Mouse (Mus musculus): ENCODE results near the gene Xpr1.
"Not testable (repeated sequence)": the region's sequence is repeated elsewhere in the genome, so short reads cannot be mapped to it uniquely, and the experiment has no call there.

Xpr1 gene

GRCm38 (mm10) chr1:155337315-155337714, 79.9 kb downstream of the Xpr1 start:
- DNase-seq (ENCODE audit: low read depth, low spot score) = no peak

GRCm38 (mm10) chr1:155335963-155336362, 81.3 kb downstream of the Xpr1 start:
- no peak for DNase-seq (ENCODE audit: low read depth, low spot score)

GRCm38 (mm10) chr1:155322183-155322582, 95.0 kb downstream of the Xpr1 start:
- peak; percentile 31 for DNase-seq (ENCODE audit: low read depth, low spot score)

DNA sequence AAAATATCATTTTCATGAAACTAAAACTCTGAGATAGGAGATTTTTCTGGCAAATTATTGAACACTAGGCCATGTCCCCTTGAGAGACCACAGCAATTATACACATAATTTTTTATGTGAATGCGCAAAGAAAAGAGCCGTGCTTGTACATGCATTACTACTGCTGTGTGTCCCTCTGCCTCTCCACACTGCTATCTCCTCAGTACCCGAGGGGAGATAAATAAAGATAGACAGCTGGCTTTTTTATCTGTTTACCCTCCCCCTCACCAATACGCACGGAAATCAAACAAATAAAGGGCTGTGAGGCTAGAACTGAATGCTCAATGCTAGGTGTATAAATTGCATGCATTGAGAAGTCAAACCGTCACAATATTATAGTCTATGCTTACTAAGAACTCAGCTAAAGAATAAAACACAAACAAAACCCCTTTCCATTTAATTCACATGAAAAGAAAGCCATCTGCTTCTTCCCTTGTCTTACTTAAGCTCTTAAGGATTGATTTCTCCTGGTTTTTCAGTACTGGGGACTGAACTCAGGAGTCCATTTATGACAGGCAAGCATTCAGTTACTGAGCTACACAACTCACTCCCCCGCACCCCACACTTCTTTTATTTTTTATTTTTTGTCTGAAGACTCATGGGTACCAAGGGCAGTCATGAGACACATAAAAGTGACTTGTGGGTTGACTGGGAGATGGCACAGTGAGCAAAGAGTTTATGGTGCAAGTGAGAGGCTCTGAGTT, 97.0 kb downstream of the Xpr1 start:
- no peak for DNase-seq (ENCODE audit: low read depth, low spot score)

- DNase-seq (ENCODE audit: low read depth, low spot score) = no peak
Observed at GRCm38 (mm10) chr1:155319513-155319912, 97.7 kb downstream of the Xpr1 start.

- no peak for DNase-seq (ENCODE audit: low read depth, low spot score)
Observed at GRCm38 (mm10) chr1:155311672-155312071, 105.5 kb downstream of the Xpr1 start.

DNA sequence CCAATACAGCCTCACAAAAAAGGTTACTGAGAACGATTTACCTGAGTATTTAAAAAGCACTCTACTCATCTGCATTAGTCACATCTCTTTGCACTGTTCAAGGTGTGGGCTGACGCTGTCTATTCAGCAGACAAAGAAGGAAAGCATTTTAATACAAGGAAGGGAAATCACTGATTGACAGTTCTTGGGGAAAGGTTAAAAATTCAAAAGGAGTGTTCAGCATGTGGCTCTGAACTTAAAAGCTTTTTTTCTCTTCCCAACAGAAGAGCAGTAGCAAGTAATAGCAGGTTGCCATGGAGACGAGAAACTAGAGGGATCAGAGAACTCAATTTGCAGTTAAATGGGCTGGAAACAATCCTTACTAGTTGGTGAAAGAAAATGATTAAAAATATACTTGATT, 110.3 kb downstream of the Xpr1 start:
- no peak for DNase-seq (ENCODE audit: low read depth, low spot score)

DNA sequence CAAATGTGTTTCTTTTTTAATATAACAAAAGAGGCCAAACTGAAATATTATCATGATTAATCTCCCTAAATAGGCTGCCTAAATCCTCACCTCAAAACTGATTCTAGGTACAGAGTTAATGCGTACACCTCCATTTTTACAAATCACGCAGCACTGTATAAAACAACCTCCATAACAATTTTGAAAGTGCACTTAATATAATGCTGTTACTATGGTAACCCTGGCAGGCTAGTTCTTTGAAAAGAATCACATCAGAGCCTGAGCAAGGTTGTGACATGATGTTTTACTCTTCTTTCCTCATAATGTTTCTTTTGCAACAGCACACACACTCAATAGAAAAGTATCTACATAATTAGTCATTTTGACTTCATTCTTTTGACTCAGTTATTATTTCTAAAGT, 113.8 kb downstream of the Xpr1 start:
- DNase-seq (ENCODE audit: low read depth, low spot score) = no peak

DNA sequence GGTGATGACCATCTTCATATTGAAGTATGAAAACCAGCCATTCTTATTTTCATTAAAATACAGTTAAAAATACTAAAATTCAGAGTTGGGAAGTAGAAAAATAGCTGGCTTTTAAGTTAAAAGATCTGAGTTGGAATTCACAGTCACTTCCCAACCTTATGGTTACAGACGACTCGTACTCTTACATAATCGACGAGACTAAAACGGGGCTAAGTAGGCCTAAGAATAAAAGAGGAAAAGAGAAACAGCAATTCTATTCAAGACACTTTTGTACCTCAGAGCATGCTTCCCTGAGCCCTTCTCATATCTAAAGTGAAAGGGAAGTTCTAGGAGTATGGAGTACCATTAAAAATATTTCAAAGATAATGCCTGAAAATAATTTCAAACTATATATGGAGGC, 119.6 kb downstream of the Xpr1 start:
- DNase-seq (ENCODE audit: low read depth, low spot score) = no peak

- DNase-seq (ENCODE audit: low read depth, low spot score) = no peak
Observed at GRCm38 (mm10) chr1:155297203-155297602, 120.0 kb downstream of the Xpr1 start.

DNA sequence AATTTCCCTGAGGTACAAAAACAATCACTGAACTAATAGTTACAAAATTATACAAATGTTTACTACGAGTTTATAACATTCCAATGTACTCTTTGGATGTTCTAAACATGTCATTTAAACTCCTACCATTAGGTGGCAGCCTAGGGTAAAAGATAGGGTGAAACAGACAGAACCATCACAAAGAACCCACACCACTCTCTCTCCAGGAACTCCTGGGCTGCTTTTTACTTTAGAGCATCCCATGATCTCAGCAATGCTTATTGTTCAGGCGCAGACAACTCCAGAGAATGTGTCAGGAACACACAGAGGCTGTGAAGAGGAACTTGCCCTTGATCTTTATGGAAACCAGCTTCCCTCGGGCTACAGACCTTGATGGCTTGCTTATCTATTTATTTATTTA, 123.8 kb downstream of the Xpr1 start:
- DNase-seq (ENCODE audit: low read depth, low spot score) = peak; percentile 93

DNA sequence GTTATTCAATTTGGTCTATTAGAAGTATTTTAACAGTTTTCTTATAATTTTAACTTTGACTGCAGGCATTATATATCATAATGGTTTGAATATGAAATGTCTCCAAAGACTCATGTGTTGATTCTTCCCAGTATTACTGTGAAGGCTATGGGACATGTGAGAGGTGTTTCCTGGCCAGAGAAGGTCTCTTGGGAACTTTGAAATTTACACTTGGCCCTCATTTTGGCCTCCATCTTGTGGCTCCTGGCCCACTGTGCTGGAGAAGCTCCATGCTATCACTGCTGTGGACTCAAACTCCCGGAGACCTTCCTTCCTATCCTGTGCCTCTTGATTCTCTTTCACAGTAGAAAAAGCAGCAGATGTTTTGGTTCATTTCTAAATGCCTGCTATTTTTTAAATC, 127.8 kb downstream of the Xpr1 start:
- no peak for DNase-seq (ENCODE audit: low read depth, low spot score)

DNA sequence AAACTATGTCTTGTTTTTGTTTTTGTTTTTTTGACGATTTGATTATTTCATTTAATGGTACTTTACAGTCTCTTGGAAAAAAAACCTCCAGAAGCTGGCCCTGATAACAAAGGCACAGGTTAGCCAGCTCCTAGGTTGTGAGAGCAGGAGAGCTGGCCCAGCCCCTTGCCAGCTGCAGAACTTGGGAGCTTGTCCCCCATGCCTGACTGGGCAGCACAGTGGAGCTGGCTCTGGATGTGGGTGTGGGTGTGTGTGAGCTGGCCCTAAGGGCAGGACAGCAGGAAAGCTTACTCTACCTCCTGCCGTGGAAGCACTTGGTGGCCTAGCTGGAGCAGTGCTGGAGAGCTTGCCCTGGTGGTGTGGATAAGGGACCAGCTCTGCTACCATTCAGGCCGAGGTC, 129.2 kb downstream of the Xpr1 start:
- DNase-seq (ENCODE audit: low read depth, low spot score) = no peak

- DNase-seq (ENCODE audit: low read depth, low spot score) = no peak
Observed at GRCm38 (mm10) chr1:155283808-155284207, 133.4 kb downstream of the Xpr1 start.

- peak; percentile 90 for DNase-seq (ENCODE audit: low read depth, low spot score)
Observed at GRCm38 (mm10) chr1:155281003-155281793, 136.0 kb downstream of the Xpr1 start.

GRCm38 (mm10) chr1:155280306-155280705, 136.9 kb downstream of the Xpr1 start:
- no peak for DNase-seq (ENCODE audit: low read depth, low spot score)

GRCm38 (mm10) chr1:155276381-155277033, 140.7 kb downstream of the Xpr1 start:
- no peak for DNase-seq (ENCODE audit: low read depth, low spot score)

DNA sequence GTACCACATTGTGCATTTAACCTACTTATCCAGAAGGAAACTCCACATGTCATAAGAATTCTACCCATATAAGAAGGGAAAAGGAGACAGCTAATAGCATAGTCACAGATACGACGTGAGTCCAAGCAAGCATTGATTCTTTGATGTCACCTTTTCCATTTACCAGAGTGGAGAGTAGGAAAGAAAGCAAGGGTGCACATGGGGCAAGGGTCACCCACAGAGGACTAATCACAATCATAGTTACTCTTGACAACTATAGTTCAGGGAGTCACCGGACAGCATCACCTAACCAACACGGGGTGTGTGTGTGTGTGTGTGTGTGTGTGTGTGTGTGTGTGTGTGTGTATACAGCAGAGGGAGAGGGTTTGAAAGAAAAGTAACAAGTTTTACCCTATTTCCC, 141.4 kb downstream of the Xpr1 start:
- no peak for DNase-seq (ENCODE audit: low read depth, low spot score)

DNA sequence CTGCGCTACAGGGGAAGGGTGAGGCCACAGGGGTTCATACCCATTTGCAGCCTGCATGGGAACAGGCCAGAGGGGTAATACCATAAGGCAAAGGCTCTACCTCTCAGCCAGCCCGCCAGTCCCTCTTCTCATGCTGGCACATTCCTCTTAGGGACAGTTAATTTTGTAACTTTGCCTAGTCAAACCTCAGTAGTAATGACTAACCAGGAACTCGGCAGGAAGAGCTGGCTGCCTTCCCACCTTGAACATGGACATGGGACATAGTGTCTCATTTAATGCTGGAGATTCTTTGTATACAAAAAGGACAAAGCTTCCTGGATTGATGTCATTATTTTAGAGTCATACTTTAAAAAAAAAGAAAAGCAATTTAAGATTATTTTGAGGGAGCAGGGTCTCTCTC, 142.2 kb downstream of the Xpr1 start:
- peak; percentile 40 for DNase-seq (ENCODE audit: low read depth, low spot score)

DNA sequence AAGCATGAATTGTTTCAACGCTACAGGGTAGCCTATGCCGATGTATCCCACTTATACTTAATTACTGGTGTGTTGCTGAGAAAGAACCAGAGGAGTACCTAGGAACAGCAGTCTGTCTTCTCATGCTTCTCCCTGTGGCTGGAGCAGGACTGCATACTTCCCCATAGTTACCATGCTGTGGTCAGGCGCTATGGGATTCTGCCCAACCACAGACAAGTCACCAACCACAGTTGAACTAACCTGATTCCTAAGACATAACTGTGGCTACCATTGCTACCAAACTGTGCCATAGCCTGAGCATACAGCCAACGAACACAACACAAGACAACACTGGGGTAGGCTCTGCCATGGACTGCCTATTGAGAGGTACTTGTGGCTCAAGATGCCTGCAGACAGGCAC, 144.3 kb downstream of the Xpr1 start:
- DNase-seq (ENCODE audit: low read depth, low spot score) = peak; percentile 48

GRCm38 (mm10) chr1:155262496-155262895, 154.7 kb downstream of the Xpr1 start:
- not testable (repeated sequence) for DNase-seq (ENCODE audit: low read depth, low spot score)

DNA sequence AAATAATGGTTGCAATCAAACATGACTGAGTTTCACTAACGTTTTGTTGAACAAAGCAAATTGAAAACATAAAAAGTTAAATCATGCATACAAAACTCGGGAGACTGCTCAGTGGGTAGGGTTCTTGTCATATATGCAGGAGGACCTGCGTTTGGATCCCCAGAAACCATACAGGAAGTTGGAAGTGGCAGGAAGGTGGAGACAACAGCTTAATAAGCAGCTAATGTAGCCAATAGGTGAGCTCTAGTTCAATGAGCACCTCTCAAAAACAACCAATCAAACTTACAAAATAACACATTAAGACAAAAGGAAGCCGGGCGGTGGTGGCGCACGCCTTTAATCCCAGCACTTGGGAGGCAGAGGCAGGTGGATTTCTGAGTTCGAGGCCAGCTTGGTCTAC, 162.9 kb downstream of the Xpr1 start:
- no peak for DNase-seq (ENCODE audit: low read depth, low spot score)

DNA sequence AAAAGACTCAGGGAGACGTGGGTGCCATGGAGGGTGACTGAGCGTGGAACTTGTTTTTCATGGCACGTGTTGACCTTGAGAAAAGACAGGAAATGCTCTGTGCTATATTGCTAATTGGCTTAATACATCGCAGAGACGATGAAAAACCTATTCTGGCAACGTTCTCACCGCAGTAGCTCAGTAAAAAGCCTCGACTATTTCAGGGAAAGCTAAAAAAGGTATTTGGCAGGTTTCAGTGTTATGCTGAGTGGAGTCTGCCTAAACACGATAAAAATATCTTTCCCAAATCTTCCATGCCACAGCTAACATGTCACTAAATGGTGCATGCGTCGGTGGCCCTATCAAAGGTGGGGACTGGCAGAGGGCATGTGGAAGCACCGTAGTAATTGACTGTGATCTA, 164.1 kb downstream of the Xpr1 start:
- DNase-seq (ENCODE audit: low read depth, low spot score) = no peak
